Mouse (Mus musculus) yolk sac, embryonic 10.5 days (tissue): ENCODE measurements around the gene Sox10.
A peak's percentile ranks its signal among the peaks of the same experiment; 100 is the strongest.

Source experiments
- DNase-seq: peaks from one replicate; pipeline ENCODE4 v3.0.0-alpha.2; 2017; ENCODE audit warnings: low spot score

Sox10 gene

DNA sequence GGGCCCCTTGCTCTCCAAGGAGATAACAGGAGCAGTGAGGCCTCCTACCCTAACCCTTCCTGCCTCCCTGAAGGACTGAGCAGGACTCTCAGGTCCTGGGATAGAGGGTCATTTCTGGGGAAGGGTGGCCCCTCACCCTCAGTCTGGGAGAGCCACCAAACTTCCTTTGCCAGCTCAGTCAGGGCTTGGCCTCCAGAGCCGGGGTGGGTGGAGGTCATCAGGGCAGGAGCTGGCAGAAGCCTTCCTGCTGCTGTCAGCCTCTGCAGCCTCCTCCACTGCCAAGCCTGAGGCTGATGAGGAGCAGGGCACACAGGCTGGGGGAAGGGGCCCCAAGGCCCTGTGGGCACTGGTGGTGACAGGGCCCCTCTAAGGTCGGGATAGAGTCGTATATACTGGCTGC, 9.5 kb downstream of the Sox10 start:
- no peak for DNase-seq

GRCm38 (mm10) chr15:79152709-79153108, 12.3 kb downstream of the Sox10 start:
- DNase-seq = no peak

DNA sequence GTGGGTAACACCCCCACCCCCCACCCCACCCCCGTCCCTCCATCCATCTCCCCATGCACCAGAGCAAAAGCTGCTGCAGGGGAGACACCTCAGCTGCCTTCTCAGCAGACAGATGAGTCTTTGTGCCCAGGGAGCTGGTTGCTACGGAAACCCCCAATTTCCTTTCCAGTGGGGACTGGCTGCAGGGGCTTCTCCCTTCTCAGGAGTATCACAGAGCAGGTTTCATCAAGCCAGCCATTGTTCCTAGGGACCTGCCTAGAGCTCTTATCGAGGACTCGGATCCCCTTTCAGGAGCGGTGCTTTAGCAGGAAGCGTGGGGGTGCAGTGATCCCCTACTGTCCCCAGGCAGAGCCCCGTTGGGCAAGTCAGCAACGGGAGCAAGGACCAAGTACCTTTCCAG, 13.2 kb downstream of the Sox10 start:
- DNase-seq = no peak

GRCm38 (mm10) chr15:79148533-79148932, 16.5 kb downstream of the Sox10 start:
- peak; percentile 79 for DNase-seq

GRCm38 (mm10) chr15:79145522-79145921, 19.5 kb downstream of the Sox10 start:
- DNase-seq = no peak

DNA sequence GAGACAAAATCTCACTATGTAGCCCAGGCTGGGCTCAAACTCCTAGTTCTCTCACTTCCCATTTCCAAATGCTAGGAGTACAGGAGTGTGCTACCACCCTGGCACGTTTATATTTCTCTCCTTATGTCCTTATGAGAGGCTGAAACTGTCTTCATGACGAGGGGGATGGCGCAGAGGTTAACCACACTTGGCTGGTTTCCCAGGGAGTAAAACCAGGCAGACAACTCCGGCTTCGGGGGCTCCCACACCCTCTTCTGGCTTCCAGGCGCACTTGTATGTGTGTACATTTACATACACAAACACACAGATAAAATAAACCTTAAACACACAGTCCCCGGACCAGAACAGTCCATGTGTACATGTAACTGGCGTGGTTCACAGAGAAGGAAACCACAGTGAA, 21.0 kb downstream of the Sox10 start:
- DNase-seq = no peak

GRCm38 (mm10) chr15:79143316-79143715, 21.7 kb downstream of the Sox10 start:
- no peak for DNase-seq

DNA sequence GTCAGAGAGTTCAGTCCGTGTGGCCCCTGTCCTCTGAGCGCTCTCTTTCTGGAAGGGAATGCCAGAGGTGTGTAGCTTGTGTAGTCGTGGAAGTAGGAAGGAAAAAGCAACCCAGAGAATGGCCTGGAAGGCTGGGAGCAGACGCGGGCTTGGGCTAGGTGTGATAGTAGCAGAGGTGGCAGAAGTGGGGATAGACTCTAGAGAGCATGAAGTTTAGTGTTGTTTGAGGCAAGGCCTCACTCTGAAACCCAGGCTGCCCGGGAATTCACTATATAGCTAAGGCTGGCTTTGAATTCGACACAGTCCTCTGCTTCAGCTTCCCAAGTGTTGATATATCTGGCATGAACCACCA, 23.5 kb downstream of the Sox10 start:
- DNase-seq = no peak

DNA sequence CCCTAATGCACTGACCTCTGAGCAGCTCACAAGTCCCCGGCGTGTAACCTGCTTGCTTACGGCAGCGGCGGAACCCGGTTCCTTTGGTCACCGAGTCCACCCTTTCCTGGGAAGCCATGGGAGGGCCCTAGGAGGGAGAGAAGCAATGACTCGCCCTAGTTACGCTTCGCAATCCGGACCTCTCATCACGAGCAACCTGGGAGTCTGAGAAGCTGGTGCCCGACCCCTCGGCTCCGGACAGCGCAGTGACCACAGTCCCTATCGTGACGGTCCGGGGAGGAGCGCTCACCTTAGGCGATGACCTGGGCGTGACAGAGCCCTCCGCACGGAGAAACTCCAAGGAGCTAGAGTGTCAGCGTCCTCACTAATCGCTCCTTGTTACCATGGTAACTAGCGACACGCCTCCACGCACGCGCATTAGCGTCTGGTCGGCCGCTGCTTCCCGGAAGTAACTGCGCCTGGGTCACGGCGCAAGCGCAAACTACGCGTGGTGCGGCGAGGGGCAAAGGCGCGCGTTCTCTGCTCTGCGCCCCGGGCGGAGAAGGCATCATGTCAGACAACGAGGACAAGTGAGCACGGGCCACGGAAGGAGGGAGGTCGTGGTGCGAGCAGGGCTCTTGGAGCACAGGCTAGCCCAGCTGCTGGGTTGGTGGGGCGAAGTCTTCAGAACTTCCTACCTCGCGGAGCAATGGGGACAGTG, 24.0 kb downstream of the Sox10 start, which contains the start of the genes Polr2f and 1700088E04Rik:
Polr2f (plus strand) TSS at position 144 of the 700 bp plus-strand sequence.
1700088E04Rik (minus strand) TSS at position 388 of the 700 bp plus-strand sequence.
- DNase-seq = peak; percentile 94

DNA sequence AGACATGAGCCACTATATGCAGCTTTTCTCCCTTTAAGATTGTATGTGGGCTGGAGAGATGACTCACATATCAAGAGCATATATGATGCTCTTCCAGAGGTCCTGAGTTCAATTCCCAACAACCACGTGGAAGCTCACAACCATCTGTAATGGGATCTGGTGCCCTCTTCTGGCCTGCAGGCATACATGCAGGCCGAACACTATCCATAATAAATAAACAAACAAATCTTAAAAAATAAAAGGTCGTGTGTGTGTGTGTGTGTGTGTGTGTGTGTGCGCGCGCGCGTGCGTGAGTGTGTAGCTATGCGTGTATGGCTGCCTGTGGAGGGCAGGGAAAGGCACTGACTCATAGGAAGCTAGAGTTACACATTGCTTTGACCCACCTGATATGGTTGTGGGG, 25.4 kb downstream of the Sox10 start:
- no peak for DNase-seq

DNA sequence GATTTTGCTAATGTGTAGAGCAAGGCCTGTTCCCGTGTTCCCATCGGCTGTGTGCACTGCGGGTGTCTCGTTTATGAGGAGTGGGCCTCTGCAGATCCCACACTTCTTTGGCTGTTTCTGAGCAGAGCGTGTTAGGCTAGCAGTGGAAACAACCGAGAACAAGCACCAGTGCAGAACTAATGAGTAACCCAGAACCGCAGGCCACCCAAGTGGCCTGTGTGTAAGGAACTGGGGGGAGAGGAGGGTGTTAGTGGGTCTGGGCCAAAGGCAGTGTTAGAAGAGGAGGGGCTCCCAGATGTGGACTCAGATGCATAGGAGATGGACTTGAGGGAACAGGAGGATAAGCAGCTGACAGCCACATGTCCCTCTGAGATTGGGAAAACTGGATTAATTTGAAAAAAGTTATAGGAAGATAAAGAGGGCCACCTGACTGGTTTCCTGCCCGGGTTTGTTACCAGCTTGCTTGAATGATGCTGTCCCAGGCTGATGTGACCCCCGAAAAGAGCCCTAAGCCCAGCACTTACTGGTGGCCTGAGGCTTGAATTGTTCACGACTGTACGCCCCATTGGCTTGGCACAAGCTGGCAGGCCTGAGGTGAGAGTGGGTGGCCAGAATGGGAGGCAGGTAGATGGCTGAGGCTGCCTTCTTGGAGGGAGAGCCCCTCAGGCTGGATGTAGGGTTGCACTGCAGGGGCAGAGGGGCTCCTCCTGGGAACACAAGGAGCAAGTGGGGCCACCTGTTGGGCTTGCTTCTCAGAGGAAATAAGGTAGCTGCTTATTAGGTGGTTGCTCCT, 29.1 kb downstream of the Sox10 start:
- DNase-seq = no peak

DNA sequence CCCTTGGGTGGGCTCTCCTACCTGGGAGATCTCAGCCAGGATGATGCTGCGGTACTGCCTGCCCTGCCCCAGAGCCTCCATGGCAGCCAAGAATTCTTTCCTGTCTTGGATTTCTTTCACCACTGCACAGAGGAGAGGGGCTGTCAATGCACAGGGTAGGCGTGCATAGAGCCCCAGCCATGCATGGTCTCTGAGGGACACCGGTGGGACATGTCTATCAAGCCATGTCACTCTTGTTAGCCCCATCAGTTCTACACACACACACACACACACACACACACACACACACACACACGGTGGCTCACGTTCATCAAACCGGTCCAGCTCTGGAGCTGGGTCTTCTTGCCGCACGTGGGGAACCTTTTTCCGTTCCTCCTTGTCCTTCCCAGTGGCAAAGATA, 29.7 kb downstream of the Sox10 start:
- no peak for DNase-seq

DNA sequence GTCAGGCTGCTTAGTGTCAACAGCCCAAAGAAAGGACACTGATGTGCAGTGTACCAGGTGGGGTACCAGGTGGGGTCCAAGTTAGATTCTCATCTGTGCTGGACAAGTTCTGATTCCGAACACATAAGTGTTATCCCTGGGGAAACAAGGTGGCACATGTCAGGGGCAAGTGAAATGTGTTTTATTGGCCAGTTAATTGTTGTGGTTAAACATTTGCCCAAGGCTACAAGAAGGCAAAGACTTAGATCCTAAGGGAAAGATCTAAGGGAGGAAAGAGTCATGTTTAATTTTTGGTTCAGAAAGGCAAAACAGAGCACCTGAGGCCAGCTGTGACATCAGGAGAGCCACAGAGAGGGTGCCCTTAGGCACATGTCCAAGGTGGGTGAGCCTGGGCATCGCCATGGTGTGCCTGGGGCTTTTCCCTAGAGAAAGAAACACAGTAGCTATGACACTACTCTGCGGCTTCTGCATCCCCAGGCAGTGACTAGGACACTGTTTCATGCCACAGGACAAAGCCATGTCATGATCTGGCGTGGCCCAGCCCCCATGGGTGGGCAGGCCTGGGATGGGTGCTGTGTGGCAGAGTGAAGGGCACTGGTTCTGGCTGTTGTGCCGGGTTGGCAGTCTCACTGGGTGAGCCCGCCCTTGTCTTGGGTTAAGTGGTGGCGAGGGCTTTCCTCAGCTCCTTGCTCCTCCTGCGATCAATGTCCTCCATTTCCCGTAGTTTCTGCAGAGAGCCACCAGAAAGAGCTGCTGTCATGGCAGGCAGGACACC, 30.4 kb downstream of the Sox10 start:
- no peak for DNase-seq

- no peak for DNase-seq
These were observed 31.8 kb downstream of the Sox10 start for GRCm38 (mm10) chr15:79133191-79133661.

DNA sequence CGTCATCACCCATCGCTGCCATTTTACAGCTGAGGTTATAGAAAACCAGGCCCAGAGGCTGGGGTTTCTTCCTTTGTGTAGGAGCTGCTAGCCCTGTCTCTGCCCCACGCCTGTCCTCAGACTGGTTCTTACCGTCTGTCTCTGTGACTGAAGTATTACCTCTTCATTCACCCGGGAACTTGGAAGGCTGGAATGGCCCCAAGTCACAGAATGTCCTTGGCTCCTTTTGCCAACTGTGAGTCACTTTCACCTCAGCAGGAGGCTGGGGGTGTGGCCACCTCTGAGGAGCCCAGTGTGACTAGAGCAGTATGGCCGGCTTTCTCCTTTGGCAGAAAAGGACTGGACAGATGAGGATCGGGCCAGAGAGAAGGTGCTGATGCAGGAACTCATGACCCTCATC, 33.6 kb downstream of the Sox10 start:
- DNase-seq = no peak

- no peak for DNase-seq
These were observed 34.3 kb downstream of the Sox10 start for GRCm38 (mm10) chr15:79130782-79131181.

- no peak for DNase-seq
These were observed 35.7 kb downstream of the Sox10 start for GRCm38 (mm10) chr15:79129311-79129710.

GRCm38 (mm10) chr15:79128208-79128607, 36.8 kb downstream of the Sox10 start:
- DNase-seq = no peak

GRCm38 (mm10) chr15:79127101-79127500, 37.9 kb downstream of the Sox10 start:
- no peak for DNase-seq

DNA sequence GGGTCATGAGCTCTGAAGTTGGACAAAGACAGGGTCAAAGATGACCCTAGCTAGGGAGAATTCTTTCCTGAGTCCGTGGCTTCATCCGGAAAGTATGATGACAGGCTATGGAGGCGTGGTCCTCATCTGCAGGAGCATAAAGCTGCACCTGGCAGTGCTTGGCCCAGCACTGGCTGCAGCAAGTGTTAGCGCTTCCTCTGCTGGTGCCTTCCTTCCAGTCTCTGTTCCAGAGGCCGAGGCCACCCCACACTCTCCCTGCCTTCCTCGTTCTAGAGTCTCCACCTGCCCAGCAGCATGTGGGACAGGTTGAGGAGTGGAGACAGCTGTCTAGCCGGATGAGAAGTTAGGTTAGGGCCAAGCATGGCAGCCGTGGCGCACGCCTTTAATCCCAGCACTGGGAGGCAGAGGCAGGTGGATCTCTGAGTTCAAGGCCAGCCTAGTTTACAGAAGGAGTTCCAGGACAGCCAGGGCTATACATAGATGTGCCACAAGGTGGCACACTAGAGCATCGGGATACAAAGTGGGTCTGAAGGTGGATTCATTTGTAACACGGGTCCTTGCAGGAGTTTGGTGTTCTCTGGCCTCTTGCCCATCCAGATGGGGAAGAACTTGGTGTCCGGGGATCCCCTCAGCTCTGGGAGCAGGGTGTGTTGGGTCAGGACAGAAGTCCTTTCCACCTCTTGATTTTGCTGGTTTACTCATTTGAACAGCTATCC, 38.7 kb downstream of the Sox10 start:
- no peak for DNase-seq

DNA sequence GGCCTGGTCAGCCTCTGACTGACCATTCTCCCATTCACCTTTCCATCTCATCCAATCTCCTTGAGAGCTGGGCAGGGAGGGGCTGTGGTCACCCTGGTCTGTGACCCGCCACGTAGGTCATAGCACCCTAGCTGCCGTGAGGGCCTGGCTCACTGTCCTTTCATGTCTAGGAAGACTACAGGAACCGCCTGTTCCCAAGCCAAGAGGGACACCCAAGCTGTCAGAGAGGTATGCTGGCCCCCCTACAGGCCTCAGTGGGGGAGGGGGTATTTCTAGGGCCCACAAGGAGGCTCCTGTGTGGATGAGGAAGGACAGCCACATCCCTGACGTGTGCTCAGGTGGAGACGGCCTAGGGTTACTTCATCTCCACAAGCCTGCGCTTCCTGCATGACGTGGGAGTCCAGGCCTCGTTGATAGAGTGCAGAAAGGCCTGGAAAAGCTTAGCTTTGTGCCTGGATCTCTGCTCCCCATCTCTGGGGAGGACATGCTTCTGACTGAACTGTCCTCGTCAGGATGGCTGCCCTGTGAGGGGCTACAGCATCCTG, 40.6 kb downstream of the Sox10 start:
- DNase-seq = no peak

DNA sequence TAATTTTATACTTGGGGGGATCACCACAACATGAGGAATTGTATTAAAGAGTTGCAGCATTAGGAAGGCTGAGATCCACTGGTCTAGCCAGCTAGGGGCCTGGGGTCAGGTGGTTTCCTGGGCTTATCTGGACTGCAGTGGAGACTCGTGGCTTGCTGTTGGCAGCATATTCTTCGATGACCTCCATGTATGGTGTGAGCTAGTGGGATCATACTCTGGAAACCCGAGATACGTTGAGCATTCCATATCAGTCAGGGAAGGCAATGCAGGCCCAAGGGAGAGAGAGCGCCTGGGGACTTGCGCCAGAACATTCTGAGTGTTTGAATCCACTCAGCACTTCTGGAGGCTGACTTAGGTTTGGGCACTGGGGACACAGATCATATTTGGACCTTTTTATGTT, 41.3 kb downstream of the Sox10 start:
- DNase-seq = no peak
